Mouse (Mus musculus) induced T-regulatory cell, adult 2 months (primary cell): ENCODE data around the gene Shkbp1.

ENCODE experiments used
- DNase-seq: peaks from one replicate; pipeline ENCODE4 v3.0.0-alpha.2; 2012; ENCODE audit warnings: low read depth

Shkbp1 gene

DNA sequence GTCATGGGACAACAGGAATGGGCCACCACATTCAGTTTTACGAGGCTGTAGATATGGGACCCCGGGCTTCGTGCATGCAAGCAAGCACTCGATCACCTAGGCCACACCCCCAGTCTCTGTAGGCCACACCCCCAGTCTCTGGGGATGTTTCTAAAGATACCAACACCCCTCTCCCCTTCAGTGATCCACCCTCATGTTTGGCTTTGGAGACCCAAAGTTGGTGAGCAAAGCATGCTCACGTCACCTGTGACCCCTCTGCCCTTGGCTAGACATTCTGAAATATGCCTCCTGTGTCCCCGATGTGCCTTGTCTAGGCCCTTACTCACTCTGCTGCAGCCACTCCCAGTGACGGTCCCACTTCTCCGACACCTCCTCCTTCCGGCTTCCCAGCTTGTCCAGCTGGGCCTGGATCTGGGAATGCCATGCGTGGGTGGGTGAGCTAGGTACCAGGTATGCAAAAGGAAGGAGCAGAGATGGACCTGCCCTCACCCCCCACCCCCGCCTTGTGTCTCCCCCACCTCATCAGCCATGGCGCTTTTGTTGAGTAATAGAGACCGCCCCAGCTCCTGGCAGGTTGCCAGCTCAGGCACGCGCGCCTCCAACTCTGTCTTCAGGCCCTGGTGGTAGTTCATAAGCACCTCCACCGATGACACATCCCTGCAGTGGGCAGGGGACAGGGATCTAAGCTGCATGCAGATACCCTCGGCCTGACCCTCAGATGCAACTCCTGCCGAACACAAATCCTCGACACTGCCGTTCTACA lies 10.4 kb upstream of the Shkbp1 start:
- DNase-seq = peak; percentile 25

DNA sequence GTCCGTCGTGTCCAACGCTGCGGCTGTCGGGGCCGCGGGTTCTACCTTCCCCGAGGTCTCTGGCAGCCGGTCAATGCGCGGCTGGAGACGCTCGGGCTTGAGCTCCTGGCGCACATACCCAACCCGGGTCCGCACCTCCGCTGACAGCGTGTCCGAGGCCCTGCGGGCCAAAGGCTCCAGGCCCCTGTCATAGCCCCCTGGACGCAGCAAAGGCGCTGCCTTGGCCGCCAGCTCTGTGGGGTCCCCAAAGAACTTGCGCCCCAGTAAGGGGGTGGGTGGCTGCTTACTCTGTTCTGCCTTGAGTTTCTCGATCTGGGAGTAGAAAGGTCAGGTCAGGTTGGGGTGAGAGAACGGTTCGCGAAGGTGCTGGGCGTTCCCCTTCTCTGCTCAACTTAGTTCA lies 8.6 kb upstream of the Shkbp1 start:
- DNase-seq = no peak

DNA sequence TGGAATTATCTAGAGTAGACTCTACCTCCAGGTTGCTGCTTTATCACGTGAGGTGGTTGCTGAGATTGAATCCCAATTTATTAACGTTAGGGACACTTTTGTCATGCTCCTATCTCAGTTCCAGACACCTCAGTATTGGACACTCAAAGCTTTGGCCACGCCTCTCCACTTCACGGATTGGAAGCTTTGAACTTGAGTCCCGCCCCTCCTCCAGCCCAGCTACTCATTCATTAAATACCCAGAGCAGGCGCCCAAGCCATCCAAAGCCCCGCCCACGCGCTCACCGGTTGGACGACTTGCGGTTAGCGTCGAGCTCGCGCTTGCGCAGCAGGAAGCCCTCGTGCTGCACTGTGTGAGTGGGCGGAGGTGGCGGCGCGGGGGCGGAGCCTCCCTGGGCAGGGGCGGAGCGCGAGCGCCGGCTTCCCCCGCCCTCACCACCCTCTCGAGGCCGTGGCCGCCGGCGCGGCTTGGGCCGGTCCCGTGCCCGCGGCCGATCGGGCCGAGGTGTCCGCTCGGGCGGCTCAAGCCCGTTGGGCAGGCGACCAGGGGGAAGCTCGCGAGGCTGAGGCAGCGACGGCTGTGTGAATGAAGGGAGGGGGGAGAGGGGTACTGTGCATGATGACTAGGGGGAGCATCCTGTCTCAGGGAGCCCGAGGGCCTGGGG lies 5.6 kb upstream of the Shkbp1 start:
- peak; percentile 100 for DNase-seq

DNA sequence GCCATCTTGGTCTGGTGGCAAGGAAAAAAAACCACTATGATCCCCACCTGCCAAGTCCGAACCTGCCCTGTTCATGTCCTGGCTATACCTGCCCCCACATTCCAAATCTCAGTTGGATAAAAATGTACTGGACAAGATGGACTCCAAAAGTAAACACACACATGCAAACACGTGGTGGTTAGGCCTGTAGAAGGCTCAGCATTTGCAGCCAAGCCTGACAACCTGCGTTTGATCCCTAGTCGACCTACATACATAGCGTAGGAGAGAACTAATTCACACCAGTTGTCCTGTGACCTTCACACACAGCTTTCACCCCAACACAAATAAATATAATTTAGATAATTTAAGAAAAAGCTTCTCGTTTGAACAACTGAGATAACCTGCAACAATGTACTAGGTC lies 4.9 kb upstream of the Shkbp1 start:
- DNase-seq = no peak

DNA sequence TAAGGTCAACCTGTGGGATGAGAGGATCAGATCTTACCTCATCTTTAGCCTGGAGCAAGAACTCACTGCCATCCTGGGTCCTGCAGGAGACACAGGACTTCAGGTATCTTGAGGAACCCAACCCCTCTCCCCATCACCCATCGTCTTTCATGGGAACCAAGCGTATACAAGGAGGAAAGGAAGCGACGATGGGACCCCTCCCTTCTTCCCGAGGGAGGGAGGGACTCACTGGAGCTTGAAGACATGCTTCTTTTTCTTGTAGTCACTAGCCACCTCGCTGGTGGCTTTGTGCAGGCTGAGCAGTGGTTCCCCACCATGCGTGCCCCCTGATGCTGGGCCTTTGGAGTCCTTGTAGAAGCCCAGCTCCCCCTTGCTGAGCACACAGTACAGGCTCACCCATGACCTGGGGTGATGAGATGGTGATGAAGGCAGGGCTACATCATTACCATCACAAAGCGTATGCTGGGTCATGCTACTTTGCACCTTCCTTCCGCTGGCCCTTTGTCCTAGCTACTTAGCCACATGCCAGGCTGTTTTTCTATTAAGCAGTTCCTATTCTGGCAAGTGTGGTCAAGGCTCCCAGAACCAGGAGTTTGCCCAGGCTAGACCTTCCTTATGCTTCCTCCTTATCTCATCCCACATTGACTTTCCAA lies 4.0 kb upstream of the Shkbp1 start:
- DNase-seq = no peak

DNA sequence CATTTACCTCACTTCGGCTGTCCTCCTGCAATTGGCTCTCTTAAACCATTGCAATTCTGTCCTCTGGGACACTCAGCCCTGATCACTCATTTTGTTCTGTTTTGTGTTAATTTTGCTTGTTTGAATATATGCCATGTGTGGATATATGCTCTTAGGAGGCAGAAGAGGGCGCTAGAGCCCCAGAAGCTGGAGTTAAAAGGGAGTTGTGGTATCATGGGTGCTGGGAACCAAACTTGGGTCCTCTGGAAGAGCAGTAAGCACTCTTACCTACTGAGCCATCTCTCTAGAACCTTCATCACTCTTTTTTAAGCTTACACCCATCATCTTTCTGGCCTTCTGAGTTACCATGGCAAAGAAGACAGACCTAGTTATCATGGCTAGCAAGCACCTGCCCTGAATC lies 3.3 kb upstream of the Shkbp1 start:
- DNase-seq = no peak

DNA sequence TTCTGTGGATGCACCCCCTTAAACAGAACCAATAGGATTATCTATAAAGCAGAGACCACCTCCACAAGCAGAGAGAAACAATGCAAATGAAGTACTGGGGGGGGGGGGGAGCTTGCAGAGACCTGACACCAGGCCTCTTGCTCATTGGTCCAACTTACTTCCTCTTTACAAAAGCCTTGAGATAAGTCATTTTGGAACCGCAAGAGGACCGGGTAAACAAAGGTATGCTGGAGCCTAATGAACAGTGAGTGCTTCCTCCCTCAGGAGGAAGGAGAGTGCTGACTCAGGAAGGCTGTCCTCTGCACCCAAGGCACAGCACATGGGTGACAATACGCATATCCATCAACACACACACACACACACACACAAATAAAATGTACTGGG lies 1.8 kb upstream of the Shkbp1 start:
- DNase-seq = peak; percentile 77

DNA sequence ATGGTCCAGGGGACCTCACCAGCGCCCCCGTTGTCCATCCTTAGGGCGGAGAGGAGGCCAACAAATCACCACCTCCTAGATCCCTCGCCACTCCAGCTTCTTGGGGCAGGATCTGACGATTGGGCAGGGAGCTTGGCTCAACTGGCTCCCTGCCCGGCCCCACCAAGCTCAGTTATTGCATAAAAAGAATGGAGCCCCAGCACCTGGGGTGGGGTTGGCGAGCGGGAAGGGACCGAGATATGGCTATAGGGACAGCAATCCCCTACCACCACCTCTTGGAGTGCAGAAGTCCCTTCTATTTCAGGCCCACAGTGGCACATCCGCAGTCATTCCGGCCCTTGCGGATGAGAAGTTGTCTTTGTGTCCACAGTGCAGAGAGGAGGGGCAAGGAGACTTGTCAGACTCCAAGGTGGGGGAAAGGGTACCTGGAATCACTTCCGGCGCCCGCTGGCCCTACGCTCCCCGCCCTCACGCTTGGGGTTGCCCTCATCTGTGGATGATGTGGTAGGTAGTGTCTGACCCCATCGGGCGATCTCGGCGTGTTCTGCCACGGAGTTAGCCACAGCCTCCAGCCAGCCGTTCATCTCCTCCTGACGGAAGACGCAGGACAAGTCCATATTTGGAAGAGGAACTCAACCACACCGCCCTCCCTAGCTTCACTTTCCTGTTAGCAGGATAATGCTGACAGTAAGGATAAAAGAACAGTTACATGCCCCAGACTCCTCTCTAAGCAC lies 1.2 kb upstream of the Shkbp1 start, which contains the start of gene Gm20479:
Gm20479 (minus strand) TSS at position 559 of the 734 bp plus-strand sequence.
- DNase-seq = no peak

DNA sequence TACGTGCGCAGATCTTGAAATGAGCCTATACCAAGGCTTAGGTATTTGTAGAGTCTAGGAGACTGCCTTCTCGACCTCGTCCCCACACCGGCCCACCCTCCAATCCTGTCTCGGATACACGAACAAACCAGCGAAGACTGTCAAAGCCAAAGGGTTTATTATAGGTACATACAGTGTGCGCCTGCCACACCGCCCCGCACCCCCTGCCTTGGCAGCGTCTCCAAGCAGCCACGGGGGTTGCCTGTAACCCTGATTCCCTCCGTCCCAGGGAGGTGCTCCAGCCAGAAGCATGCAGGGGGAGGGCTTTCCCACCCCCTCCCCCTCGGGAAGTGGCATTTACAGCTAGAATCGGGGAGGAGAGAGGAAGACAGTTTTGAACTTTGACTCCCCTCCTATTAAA lies 429 bp upstream of the Shkbp1 start:
- no peak for DNase-seq

DNA sequence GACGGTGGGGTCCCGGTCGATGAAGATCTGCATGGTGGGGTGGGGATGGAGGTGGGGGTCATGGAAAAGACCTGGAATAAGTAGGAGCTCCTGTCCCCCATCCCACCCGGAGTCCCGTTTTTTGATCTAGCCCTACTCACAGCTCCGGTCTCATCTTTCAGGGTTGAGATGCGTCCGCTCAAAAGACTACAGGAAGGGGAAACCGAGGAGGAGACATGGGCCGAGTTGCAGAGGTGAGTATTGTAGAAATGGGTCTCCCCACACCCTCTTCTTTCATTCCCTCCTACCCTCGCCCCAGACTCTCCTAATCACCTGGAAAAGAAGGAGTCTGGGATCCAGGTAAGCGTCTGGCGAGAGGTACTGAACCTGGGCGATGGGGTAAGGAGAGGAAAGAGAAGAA lies 558 bp downstream of the Shkbp1 start:
- DNase-seq = no peak

DNA sequence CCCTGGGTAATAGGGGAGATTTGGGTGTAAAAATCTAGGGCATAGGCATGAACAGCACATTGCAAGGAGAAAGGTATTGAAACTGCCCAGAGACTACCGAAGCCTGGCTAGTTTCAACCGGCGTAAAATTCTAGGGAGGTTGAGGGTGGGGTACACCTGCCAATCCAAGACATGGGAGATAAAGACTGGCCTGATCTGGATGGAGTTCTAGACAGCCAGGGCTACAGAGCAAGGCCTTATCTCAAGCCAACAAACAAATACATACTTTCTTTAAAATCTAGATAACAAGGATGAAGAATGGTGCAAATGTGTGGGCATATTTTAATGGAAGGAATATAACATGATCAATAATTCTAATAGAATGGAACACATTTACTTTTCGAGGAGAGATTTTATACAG lies 1.0 kb downstream of the Shkbp1 start:
- DNase-seq = no peak

DNA sequence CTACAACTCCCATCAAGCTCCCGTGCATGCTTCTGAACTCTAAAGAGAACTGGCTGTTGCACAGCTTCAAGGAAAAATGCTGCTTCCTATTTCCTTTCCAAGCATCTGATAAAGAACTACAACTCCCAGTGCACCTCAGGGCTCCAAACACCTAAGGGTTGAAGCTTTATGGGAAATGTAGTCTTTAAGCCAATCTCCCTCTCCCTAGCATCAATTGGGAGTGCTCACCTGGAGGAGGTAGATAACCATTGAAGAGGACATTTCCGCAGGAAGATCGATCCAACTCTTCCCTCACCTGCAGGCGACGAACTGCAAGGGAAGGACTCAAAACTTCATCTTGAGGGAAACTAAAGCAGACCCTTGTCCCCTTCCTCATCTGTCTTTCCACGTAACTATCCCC lies 1.7 kb downstream of the Shkbp1 start:
- DNase-seq = no peak

DNA sequence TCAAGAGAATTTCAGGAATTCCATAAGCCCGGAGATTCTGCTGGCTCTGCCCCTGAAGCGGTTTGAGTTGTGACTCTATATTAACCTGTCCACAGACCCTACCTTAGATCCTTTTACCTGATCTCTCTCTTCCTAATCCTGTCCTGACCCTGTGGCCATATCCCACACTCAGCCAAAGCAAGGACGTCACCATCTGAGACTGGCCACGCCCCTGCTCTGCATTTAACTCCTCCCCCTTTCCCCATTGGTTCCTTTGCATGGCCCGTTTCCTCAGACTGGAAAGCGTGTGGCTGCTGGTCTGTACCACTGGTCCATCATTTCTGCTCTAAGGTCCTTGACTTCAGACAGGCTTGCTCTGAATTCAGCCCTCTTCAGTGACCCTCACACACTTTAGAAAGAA lies 10.4 kb downstream of the Shkbp1 start:
- DNase-seq = no peak

DNA sequence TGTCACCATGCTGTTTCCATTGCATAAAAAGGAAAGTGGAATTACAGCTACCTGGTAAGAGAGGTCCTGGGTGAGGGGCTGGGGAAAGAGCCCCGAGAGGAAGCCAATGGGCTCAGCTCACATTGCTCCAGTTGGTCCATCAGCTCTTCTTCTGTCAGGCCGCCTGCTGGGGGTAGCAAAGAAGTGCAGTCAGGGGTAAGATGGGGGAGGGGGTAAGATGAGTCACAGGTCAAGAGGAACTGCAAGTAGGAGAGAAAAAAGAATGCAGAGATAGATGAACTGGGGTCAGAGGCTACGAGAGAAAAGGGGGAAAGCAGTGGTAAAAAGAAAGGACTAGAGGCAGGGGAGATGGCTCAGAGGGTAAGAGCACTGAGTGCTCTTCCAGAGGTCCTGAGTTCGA lies 13.2 kb downstream of the Shkbp1 start:
- peak; percentile 73 for DNase-seq

DNA sequence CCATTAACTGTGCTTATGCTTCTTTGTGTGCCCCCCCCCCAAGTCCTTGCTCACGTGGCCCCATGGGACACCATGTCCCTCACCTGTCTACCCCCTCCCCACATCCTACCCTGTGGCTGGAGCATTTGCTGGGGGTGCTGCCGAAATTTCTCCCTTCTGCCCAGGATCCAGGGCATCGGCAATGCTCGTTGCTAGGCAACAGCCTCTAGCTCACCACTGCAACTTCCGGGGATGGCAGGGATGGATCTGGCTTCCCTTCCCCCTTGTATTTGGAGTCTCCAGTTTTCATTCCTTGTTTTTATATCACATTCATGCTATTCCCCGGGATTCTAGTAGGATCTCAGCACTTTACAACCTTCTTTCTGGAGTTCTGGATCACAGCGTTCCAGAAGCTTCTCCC lies 16.3 kb downstream of the Shkbp1 start:
- DNase-seq = no peak

DNA sequence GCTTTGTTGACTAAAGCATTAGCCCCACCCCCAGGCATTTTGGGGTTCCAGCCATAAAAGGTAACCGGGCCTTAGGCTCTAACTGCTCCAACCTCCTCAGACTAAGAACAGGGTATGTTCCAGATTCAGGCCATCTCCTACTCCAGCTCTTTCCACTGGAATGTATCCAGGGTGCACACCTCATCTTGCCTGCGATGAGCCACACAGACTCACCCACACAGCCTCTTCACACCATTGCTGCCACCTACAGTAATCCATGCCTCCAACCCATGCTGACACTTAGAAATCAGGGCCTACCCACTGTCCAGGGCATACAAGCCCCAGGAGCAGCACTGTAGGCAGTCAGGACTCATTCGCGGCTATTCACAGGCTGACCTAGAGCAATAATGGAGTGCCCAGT lies 16.7 kb downstream of the Shkbp1 start:
- DNase-seq = no peak

DNA sequence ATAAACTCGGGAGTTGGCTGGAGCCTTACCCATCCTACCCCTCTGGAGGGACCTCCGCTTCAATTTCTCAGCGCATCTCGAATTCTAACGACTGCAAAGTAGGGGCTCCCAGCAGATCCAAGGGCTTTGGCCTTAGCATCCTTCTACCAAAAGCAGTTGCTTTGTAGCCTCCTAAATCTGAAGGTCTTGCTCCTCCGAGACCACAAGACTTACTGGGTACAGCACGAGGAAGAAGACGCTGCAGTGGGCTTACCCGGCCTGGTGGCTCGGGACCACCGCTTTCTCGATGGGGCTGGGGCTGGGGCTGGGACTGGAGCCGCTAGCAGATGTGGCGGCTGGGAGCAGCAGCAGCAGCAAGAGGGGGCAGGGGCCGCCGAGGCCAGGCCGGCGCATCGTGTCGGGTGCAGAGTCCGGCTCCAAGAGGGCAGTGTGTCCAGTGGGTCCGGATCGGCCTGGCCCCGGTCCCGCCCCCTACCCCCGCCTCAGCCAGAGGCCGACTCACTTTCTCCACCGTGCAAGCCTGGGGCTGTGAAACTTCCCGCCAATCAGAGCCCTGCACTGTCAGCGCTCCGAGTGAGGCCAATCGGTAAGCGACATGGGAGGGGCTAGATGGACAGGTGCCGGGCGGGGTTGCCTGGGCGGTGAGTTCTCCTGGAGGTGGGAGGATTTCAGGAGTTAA lies 18.5 kb downstream of the Shkbp1 start, which contains the start of gene Ltbp4:
Ltbp4 (minus strand) TSS at position 518 of the 679 bp plus-strand sequence.
- DNase-seq = peak; percentile 74

DNA sequence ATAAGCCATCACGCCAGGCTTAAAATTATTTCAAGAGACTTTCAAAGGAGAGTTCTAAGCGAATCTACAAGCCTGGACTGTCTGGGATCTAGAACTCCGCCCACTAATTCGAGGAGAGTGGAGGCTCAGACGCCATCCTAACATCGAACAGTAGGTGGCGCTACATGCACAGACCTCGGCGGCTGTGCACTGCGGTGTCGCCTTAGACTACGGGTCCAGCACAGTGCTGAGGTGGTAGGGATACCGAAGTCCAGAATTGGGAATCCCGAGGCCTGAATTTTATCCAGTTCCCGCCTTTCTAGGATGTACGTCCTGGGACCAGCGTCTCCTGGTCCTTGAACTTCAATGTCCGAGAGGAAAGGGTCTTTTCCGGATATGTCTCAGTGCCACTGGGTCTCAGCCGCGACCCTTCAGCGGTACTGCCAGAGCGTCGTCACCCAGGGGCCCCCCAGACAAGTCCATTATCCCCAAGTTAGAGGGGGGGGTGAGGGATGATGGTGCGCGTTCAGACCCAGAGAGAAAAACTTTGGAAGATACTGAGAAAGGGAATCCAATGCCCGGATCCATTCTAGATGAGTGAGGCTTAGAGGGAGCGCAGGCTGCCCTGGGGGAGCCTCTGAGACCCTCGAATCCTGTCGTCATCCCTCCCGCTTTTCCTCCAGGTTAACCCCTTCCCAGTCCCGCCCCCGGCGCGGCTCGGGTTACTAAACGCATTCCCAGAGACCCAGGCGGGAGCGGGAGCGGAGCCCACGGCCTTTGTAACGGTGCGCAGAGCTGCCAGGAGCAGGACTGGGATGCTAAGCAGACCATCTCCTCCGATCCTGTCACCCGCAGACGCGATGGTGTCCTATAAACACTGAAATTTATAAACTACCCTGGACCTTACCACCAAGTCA lies 19.6 kb downstream of the Shkbp1 start:
- peak; percentile 92 for DNase-seq

DNA sequence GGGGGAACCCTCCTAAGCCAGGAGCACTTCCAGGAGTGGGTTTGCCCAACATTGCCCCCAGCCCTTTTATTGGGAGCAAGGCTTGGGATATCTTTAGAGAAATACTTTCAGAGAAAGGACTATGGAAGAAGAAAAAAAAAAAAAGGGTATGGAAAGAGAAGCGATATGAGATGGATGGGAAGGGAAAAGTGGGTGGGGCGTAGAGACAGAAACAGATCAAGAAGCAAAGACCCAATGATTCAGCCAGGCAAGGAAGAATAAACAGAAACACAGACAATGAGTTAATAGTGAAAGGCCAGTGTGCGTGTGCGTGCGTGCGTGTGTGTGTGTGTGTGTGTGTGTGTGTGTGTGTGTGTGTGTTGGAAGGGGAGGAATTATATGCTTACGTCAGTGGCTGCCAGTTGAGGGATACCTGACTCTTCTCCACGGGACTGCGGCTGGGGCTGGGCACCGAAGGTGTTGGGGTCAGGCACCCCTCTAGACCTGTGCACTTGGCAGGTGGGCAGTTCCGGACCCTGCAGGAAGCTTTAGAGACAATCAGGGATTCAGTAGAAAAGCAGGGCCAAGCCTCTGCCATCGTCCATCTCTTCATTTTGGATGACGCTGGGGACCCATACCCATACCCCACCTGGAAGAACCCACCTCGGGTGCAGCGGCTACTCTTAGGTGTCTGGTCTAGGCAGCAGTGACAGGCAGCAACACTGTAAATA lies 20.7 kb downstream of the Shkbp1 start:
- no peak for DNase-seq

DNA sequence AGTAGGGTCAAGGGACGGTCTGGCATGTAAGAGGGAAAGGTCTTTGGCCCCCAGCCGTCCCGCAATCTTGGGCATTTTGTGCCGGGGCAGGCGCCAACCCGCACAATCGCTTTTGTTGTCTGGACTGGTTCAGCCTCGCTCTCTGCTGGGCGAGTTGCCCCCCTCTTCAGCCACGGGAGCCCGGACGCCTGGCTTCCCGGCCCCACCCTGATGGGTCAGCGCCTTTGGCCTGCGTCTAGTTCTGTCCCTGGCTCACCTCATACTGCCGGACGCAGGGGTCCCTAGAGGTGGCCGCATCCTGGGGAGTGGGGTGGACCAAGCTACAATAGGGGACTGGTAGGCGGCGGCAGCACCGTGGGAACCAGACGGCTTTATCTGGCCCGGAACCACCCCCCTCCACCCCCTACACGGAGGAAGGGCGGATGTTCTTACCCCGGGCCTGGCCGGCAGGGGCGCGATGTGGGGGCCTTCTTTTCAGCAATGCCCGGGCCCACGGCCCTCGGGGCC lies 21.4 kb downstream of the Shkbp1 start:
- peak; percentile 35 for DNase-seq
